Mouse (Mus musculus) testis, adult 2 months (tissue): Measurements from ENCODE around the gene Sypl2. TPM values are rescaled to one million over a fixed set of nuclear protein-coding genes. Genes with fewer than 3 reads are reported as not detected.

Source experiments
- H3K27ac ChIP-seq: fragments of 200-500 bp; 2 replicates; pipeline ENCODE4 v1.5.1; 2012; ENCODE audit warnings: low read depth, low read length; ENCODE audit not compliant: control insufficient read depth, insufficient read depth
- H3K27me3 ChIP-seq: fragments of 200-500 bp; 2 replicates; pipeline ENCODE4 v1.6.1; 2012; ENCODE audit warnings: mild to moderate bottlenecking, low read length, moderate library complexity; ENCODE audit not compliant: control insufficient read depth, insufficient read depth
- H3K36me3 ChIP-seq: fragments of 200-500 bp; 2 replicates; pipeline ENCODE4 v1.6.1; 2012; ENCODE audit warnings: mild to moderate bottlenecking, low read length; ENCODE audit not compliant: control insufficient read depth, insufficient read depth
- H3K4me1 ChIP-seq: fragments of 200-500 bp; 2 replicates; pipeline ENCODE4 v1.6.1; 2012; ENCODE audit warnings: low read length; ENCODE audit not compliant: control insufficient read depth, insufficient read depth
- H3K4me3 ChIP-seq: fragments of 200-500 bp; 2 replicates; pipeline ENCODE4 v1.5.1; 2012; ENCODE audit warnings: low read depth, mild to moderate bottlenecking, low read length, moderate library complexity, mixed read lengths; ENCODE audit not compliant: control insufficient read depth
- CTCF ChIP-seq: fragments of 200-500 bp; IDR thresholded peaks from 2 replicates; pipeline ENCODE4 v1.5.1; 2012; ENCODE audit warnings: low read depth, mild to moderate bottlenecking, inconsistent platforms, low read length, moderate library complexity; ENCODE audit not compliant: control insufficient read depth, insufficient read depth, insufficient replicate concordance
- POLR2A ChIP-seq: fragments of 200-500 bp; IDR thresholded peaks from 2 replicates; pipeline ENCODE4 v1.6.1; 2012; ENCODE audit warnings: low read depth, mild to moderate bottlenecking, inconsistent platforms, low read length, moderate library complexity; ENCODE audit not compliant: control insufficient read depth
- polyA plus RNA-seq: library from polyadenylated mRNA; depleted of rRNA; stranded (reverse); fragments of >200 nt; gene quantifications from 2 replicates; pipeline ENCODE4 v1.2.3, GENCODE M21; 2012; rRNA removed

The Sypl2 gene
- polyA plus RNA-seq, 1 experiment: 0.59 TPM

GRCm38 (mm10) chr3:108166486-108167211 is 59.8 kb downstream of the Sypl2 start:
- Histone ChIP-seq H3K36me3 (no peaks in the 10 kb centered on the region), H3K27me3 (no peaks in the 10 kb centered on the region), H3K4me1 (peaks cover 14% of the 10 kb centered on the region), H3K27ac (no peak overlapping the region), H3K4me3 (no peak overlapping the region)
- no peak for TF ChIP-seq POLR2A
- no peak for TF ChIP-seq CTCF

DNA sequence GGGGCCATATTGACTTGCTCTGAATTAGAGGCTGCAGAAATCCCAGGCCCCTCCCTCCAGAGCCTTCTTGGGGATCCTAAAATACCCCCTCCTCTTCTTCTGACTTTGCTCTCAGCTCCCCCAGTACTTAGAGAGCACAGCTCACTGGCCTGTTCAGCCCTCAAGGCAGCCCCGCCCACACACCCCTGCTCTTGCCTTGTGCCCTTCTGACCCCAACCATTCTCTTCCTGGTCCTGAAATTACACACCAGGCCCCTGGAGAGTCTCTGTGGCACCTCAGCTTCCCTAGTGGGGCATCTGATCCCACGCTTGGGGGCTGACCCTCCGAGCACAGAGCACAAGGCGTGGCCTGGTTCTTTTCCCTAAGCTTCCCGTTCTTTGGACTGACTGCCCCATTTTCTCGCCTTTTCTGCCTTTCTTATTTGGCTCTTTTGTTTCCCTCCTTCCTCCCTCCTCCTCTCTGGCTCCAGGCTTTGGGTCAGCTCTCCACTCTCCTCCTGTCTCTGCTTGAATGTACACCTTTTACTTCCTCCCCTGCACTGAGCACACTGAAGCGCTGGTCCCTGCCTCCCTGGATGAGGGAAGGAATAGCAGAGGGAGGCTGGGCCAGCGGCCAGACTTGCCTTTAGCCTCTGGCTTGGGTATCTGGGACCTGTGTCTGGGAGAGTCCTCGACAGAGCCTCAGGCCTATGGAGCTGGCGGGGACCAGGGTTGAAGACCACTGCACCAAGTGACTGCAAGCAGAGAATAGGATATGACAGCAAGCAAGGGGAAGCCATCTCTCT is 60.7 kb downstream of the Sypl2 start:
- no peak overlapping the region for H3K27ac ChIP-seq
- H3K36me3 ChIP-seq: no peaks in the 10 kb centered on the region
- no peaks in the 10 kb centered on the region for H3K27me3 ChIP-seq
- no peak overlapping the region for H3K4me3 ChIP-seq
- H3K4me1 ChIP-seq: peaks cover 14% of the 10 kb centered on the region
- TF ChIP-seq CTCF (no peak), POLR2A (no peak)

DNA sequence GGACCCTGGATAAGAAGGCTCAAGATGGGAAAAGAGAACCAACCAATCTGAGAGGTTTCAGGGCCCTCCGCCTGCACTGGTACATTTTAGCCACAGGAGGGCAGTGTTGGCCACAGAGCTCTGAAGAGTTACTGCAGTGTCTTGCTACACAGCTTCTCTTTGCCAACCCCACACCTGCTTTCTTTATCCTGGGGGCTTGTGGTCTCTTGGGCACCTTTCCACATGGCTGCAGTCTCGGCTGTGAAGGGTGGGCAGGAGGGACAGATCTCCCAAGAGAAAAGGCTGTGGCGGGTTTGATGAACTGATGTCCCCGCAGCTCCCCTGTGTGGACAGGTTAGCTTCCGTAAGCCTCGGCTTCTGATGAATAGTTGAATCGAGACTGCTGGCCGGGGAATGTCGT is 61.6 kb downstream of the Sypl2 start:
- H3K4me1 ChIP-seq: peaks cover 14% of the 10 kb centered on the region

GRCm38 (mm10) chr3:108164091-108164490 is 62.4 kb downstream of the Sypl2 start:
- TF ChIP-seq POLR2A (no peak), CTCF (no peak)
- H3K4me3 ChIP-seq: no peak overlapping the region
- H3K27me3 ChIP-seq: no peaks in the 10 kb centered on the region
- no peak overlapping the region for H3K27ac ChIP-seq
- peaks cover 14% of the 10 kb centered on the region for H3K4me1 ChIP-seq
- H3K36me3 ChIP-seq: no peaks in the 10 kb centered on the region

More for the DNA sequence above, 61.6 kb downstream of the Sypl2 start:
- TF ChIP-seq POLR2A (no peak), CTCF (peak; percentile 92)
- no peaks in the 10 kb centered on the region for H3K27me3 ChIP-seq
- peak overlapping the region; percentile 43; the same call in 1 of the 2 replicates for H3K4me3 ChIP-seq
- no peak overlapping the region for H3K27ac ChIP-seq
- H3K36me3 ChIP-seq: no peaks in the 10 kb centered on the region

Other genes with a start within 250 kb of the Sypl2 start
- gene Gstm2, start 240.2 kb downstream of the Sypl2 start, polyA plus RNA-seq: 246 and 344 TPM in 2 replicates
- 547 and 702 TPM in 2 replicates for gene Gstm1, start 208.7 kb downstream of the Sypl2 start, polyA plus RNA-seq
- 18.9 and 20.7 TPM in 2 replicates for gene Gstm4, start 181.8 kb downstream of the Sypl2 start, polyA plus RNA-seq
- gene Ampd2, start 140.0 kb downstream of the Sypl2 start, polyA plus RNA-seq: 15.0 and 16.6 TPM in 2 replicates
- 0.40 and 0.71 TPM in 2 replicates for gene Gnat2, start 133.9 kb downstream of the Sypl2 start, polyA plus RNA-seq
- gene Gnai3, start 80.5 kb downstream of the Sypl2 start, polyA plus RNA-seq: 11.9 and 15.8 TPM in 2 replicates
- gene Gpr61, start 71.8 kb downstream of the Sypl2 start, polyA plus RNA-seq: 1.4 and 1.5 TPM in 2 replicates
- 1.1 and 2.2 TPM in 2 replicates for gene Amigo1, start 40.3 kb downstream of the Sypl2 start, polyA plus RNA-seq
- gene Cyb561d1, start 25.4 kb downstream of the Sypl2 start, polyA plus RNA-seq: 1.7 and 2.2 TPM in 2 replicates
- 9.2 and 11.0 TPM in 2 replicates for gene Atxn7l2, start 15.7 kb downstream of the Sypl2 start, polyA plus RNA-seq
- gene Psma5, start 30.3 kb upstream of the Sypl2 start, polyA plus RNA-seq: 31.5 and 38.2 TPM in 2 replicates
- 51.4 and 55.4 TPM in 2 replicates for gene Sort1, start 57.4 kb upstream of the Sypl2 start, polyA plus RNA-seq
- 0.12 and 0.20 TPM in 2 replicates for gene Mybphl, start 138.3 kb upstream of the Sypl2 start, polyA plus RNA-seq
- gene Psrc1, start 157.2 kb upstream of the Sypl2 start, polyA plus RNA-seq: 0.54 and 1.1 TPM in 2 replicates
- 17.0 and 17.7 TPM in 2 replicates for gene Celsr2, start 188.9 kb upstream of the Sypl2 start, polyA plus RNA-seq
- 13.0 and 14.4 TPM in 2 replicates for gene Sars, start 218.6 kb upstream of the Sypl2 start, polyA plus RNA-seq